Mouse (Mus musculus): ENCODE measurements at regions not wholly inside any gene's neighbourhood (a gene's known extent, or its start where the extent isn't known, plus 50 kb on each side); places are given as distances from the start of the nearest gene placed in this dataset.

DNA sequence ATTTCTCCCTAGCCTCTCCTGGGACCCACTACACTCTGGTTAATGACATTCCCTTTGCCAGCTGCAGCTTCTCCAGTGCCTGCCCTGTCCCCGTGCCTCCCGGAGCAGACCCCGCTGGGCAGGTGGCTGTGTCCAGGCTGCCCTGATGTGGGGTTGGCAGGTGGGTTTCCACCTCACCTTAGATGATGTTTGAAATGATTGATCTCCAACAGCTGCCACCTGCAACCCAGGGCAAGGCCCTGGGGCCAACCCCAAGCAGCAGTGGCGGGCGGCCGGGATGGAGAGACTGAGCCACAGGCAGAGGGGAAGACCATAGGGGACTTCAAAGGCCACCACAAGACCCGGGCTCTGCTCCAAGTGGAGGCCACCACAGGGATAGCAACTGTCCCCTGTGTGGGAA, 93.6 kb upstream of the Mvb12b start:
- no peak for DNase-seq

DNA sequence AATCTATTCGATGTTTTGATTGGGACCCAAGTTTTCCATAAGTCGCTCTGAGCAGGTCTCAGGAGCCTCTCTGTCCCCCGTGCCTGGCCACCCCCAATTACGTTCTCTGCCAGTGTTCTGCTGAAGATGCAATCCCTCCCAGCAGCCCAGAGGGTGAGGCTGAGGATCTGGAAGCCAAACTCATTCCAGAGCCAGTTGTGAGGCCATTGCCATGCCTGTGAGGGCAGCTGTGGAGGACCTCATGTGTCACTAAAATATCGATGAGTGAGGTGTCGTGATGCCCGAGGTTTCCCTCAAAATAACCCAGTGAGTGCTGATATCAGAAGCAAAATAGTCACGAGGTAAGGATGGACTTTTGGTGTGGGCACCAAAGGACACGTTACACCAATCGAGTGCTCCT, 93.1 kb upstream of the Mvb12b start:
- DNase-seq = no peak

DNA sequence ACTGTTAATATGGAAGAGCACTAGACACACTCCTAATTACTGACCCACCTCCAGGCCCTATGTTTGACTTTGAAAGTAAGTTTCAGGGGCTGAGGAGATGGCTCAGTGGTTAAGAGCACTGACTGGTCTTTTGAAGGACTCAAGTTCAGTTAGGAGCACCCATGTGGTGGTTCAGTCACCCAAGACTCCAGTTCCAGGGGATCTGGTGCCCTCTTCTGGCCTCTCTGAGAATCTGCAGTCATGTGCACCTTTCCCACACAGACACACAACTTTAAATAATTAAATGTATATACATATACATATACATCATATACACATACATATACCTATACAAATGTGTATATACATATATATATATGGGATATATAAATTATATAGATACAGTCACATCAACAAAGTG, 91.5 kb upstream of the Mvb12b start:
- no peak for DNase-seq

DNA sequence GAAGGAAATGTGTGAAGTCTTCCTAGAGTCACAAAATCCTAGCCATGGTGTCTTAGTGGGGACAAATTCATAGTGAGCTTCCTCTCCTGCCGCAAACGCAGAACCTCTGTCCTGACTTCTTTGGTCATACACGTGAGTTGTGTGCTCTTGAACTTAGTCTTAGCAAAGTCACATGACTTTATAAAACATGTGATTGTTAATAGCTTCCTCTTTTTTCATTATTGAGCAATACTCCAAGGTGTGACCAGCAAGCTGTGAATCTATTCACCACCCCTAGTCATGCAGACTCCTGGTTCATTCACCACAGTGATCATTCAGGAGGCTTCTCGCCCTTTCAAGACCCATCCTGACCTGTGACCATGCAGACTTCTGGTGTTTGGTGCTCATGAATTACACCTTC, 90.8 kb upstream of the Mvb12b start:
- DNase-seq = no peak

DNA sequence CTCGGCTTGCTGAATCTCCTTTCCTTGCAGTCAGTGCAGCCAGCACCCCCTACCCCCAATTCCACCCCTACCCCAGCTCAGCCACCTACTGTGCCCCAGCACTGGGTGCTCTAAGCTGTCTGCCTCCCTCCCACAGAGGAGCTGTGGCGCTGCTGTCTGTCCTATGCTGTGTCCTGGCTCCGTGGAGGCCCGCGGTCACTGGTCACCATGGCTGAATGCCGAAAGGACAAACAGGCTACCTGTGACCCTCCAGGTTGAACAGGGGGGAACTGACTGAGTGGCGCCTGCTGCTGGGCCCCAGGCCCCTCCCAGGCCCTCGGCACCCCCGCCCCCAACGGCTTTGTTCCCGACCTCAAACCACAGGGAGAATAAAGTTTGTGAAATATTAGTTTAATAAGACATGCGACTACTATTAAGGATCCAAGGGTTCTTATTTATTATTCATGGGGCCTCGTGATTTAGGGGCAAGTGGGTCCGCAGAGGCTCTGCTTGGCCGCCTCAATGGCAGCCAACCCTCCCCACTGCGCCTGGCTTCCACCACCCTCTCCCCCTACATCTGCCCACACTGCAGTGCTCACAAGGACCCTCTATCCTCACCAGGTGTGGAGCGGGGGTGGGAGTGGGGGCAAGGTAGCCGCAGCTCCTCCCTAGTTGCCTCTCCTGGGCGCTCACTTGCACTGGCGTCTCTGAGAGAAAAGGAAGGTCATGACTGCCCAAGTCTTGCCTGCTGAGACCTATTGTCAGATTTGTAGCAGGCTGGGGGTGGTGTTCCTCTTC, 90.0 kb upstream of the Mvb12b start:
- no peak for DNase-seq

DNA sequence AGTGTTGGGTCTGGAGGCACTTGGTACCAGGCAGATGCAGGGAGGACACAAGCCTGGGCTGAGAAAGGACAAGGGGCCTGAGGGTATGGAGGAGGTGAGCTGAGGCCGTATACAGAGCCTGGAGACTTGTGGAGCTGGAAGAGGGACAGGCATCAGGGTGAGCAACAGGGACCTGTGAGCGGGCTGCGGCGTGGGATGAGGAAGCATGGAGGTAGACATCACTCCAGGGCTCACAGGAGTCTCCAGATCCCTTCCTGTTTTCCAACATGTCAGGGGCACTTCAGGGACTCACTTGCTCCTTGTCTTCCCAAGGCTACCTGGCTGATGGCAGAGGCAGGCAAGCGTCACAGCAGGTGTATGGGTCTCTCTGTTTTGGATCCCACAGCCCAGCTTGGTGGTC, 89.4 kb upstream of the Mvb12b start:
- DNase-seq = no peak

DNA sequence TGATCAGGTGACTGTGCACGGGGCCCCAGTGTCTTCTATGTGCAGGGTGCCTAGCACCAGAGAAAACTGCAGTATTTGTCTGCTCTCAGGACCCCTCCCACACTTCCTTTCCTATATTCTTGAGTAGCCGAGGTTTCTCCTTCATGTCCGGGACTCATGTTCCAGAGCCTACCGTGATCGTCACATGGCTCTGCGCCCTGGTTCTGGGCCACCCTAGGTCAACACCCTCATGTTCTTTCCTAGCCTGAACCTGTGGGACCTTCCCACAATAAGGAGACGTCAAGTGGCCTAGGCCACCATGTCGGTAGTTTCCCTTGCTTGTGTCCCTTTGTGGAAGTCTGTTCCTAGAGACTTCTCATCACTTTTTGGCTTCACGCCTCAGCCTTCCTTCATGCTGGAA, 88.4 kb upstream of the Mvb12b start:
- no peak for DNase-seq

DNA sequence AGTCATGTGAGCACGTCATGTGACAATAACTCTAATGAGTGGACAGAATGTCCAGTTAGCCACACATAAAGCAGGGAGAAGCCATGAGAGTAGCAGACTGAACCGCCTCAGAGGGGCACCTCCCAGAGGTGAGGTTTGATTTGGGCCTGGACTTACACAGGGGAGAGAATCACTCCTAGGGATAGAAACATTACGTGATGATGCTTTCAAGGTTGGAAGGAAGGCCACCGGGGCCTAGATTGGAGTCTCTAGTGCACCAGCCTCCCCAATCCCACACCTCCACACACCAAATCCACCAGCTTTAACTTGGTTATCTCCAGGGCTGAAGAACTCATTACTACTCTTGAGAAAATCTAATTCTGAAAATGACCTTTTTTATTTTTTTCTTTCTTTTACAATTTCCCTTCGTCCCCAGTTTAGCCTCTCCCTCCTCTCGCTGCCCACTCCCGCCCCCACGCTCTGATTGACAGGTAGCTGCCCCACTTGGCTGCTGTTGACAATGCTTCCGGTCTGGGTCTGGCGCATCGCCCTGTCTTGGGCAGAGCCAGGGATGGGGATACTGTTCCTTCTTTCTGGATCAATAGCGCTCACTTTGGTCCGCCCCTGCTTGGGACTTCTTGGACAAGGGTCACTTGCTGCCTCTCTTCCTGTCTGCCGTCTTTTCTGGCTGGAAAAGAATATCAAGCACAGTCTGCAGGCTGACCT, 87.8 kb upstream of the Mvb12b start:
- peak; percentile 81 for DNase-seq

DNA sequence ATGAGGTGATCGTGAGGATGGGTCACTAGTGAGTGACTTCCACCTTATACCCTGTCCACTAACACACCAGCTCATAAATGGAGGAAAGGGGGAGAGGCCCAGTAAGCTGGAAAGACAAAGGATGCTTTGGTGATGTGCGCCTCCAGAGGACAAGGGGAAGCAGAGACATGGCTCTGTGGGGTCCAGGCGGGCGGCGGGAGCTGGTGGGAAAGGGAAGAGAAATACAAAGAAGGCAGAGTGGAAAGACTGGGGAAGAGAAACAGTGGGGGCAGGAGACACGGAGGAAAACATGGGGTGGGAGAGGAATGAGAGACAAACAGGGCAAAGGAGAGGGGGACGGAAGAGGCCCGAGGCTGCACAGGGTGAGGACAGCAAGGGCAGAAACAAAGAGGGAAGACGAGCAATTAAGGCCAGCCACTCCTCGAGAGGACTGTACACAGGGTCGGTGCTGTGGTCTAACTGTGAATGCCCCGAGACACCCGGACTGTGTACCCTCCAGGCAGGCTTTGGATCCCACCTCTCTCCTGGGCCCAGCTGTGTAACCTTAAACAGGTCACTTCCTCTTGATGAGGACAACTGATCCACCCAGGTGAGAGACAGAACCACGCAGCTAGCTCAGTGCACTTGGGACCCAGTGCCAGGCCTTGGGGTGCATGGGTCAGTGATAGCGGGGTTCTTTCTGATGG, 87.1 kb upstream of the Mvb12b start:
- DNase-seq = no peak

DNA sequence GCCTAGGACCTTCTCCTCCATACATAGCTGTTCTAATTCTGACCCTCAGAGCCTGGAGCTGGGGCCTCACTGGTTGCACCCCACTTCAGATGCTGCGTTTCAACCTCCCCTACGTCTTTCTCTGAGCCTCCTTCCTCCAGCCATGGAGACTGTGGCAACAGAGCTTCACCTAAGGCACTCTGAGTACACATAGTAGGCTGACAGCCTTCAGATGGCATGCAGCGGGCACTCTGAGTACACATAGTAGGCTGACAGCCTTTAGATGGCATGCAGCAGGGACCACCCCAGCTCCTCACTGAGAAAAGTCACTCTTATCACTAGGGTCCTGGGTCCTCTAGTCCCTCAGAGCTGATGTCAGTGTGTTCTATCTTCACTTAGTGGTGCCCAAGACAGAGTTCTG, 86.3 kb upstream of the Mvb12b start:
- DNase-seq = no peak

DNA sequence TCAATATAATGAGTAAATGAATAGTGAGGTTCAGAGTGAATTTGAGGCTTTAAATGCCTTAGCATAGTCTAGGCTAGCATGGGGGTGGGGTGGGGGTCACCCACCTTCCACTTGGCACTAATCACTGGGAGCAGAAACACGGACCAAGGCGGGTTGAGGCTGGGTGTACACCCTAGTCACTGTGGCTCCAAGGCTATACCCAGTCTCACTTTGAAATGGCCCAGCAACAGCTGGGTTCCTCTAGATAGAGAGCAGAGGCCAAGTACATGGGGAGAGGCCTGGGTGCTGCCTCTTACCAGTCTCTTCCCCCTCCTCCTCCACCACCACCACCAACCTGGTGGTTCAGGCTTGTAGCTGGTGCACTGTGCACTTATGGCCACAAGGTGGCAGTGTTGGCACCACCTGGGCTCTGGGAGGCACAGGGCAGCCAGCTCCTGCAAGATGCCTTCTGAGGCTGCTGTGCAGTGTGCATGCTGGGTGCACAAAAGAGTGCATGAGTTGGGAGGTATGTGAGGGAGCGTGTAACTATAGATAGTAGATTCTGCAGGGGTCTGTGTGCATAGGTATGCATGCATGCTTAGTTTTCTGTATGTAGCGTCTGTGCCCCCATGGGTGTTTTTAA, 85.6 kb upstream of the Mvb12b start:
- peak; percentile 73 for DNase-seq

DNA sequence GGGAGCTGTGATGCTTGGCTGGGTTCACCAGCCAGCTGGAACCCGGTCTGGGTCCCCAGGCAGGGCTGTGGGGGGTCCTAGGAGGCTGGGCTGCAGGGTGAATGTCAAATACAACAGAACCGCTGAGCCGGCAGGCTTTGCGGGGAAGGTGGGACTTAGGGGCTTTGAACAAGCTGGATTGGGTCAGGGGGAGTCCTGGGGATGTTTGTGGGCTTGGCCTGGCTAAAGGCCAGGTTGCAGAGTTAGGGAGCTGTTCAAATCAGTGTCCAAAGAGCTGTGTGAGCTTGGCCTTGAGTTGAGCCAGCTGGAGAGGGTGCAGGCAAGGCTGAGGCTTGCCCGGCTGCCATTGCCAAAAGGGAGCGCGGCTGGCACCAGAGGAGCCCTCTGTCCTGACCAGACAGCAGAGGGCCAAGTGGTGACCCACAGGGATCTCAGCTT, 79.3 kb upstream of the Mvb12b start:
- no peak for DNase-seq

DNA sequence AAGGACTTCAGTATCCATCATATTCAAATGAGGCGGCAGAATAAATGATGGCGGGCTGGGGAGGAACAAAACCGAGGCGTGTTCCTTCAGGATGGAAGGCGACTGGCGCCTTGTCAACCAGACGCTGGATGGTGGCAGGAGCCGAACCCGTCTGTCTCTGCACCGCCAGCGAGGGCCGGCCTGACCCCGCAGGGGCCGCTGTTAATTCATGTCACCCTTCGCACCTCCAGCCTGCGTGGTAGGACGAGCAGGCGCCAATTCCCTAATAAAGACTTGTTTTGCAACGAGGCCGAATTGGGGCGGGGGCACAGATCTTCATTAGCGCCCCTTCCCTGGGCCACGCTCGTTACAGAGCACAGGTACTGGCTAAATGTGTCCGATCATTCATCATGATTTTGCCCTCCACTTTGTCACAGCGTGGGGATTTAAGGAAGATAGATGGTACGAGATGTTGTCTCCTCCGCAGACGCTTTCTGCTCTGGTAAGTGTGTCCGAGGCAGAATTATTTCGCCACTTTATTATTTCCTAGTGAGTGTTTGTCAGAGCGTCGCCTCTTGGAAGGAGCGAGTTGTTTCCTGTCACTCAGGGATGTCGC, 78.7 kb upstream of the Mvb12b start:
- DNase-seq = no peak

DNA sequence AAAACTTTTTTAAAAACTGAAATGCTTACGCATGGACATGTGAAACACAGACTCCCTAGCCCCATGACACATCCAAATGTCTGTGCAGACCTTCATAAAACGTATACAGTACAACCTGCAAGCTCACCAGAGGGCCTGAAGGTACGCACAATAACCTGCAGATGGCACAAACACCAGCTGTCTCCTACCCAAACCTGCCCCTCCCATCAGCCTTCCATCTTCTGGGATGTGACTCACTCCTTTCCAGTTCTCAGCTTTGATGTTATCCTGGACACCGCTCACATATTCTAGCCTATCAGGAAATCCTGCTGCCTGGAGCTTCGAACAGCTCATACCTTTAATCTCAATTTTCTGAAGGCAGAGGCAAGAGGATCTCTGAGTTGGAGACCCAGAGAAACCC, 76.3 kb upstream of the Mvb12b start:
- DNase-seq = no peak

DNA sequence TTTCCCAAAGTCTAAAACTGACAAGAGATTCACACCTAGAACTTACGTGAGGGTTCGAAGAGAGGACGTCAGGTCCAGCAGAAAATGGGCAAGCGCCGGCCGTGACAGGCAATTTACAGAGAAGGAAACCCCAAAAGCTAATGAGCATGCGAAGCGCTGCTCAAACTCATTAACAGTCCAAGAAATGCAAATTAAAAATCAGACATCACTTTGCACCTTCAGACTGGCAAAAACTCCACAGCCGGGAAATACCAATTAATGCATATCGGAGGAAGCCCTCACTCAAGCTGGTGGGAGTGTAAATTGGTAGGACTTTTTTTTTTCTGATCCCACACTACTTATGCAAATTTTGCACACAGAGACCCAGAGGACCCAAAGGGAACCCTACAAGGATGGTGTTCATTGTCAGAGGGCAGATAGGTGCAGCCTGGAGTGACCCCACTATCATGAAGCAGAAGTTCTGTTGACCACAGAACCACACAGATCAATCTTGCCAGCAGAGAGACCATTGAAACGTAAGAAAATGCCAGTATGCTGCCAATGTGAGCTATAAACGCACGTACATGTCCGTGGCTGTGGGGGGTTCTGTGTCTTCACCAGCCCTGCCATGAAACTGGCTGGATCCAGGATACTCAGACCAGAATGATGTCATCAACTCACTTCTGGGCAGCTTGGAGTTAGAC, 74.8 kb upstream of the Mvb12b start:
- no peak for DNase-seq

DNA sequence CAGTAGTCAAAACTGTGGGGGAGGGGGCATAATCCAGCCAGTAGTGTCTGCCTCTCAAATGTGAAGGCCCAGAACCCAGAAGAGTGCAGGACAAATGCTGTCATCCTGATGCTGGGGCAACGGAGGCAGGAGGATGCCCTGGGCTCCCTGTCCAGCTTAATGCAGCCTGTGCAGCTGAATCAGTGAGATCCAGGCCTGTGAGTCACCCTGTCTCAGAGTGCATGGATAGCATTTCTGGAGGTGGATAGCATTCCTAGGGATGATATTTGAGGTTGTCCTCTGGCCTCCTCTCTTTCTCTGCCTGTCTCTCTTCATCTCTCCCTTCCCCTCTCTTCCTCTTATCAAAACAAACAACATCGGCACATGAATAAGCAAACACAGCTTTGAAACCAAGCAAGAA, 73.8 kb upstream of the Mvb12b start:
- no peak for DNase-seq

DNA sequence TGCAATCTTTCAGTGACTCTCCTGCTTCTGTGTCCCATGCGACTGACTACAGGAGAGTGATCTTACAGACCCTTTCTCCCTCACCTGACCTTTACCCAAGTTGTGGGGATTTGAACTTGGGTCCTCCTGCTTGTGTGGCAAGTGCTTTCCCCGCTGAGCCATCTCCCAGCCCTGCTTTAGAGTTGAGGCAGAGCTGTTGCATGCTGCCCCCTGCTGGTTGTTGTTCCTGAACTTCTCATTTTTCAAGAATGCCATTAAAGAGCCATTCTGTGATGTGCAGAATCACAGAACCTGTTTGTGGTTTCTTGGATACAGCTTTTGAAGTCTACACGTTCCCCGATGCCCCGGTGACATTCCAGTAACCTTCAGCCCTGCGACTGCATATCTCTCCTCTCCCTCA, 70.0 kb upstream of the Mvb12b start:
- DNase-seq = peak; percentile 44

DNA sequence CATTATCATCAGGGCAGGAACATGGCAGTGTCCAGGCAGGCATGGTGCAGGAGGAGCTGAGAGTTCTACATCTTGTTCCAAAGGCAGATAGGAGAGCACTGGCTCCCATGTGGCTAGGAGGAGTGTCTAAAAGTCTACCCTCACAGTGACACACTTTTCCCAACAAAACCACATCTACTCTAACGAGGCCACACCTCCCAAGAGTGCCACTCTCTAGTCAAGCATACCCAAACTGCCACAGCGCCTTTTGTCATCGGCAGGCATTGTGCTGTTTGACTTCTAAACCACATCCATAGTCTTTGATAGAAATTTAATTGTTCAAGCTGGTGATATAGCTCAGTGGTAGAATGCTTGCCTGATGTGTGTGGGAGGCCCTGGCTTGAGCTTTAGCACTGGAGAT, 56.6 kb upstream of the Mvb12b start:
- no peak for DNase-seq

DNA sequence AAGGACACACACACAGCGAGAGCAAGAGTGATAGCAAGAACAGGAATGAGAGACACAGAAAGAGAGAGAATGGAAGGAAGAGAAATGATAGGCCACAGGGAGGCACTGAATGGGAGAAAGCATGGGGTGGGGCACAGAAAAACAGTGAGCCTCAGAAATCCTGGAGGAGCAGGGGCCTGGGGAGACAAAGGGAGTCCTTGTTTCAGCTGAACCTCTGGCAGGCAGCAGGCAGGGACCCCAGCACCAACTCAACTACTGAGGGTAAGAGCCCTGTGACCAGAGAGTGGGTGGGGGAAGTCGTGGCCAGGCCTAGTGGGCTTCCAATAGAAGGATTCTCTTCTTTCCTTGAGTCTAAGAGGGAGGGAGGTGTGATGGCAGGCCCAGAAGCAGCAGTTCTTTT, 54.3 kb upstream of the Mvb12b start:
- no peak for DNase-seq

DNA sequence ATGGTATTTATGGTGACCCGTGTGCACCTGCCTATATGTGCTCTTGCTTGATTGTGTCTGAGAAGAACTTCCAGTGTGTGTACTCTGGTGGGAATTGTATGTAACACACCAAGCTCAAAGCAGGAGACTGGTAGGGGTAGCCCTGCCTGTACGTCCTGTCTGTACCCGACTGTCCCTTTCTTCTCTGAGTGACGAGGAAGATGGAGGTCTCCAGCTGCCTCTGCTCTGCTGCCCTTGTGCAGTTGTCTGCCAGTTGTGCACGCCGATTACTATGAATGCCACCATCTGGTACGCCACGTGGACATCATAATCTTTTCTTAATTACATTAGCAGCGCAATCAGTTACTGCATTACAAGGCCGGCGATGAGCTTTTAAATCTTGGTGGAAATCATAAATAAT, 53.6 kb upstream of the Mvb12b start:
- DNase-seq = no peak

DNA sequence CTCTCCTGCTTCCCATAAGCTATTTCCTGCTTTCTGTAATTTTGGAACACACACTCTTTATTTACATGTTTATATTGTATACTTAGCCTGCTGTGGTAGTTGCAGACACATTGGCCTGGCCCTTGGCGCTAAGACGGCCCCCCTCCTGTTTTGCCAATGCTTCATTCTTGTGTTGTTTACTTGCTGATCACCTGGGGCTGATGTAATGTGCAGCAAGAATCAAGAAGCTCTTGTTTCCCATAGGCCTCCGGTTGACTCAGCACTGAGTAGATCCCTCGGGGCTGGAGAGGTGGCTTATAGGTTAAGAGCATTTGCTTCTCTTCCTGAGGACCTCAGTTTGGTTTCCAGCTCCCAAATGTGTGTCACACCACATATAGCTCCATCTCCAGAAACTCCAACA, 52.1 kb upstream of the Mvb12b start:
- DNase-seq = no peak

Data from kidney, adult 9 months (tissue).